Mouse (Mus musculus) embryo, embryonic 10.5 days (tissue): ENCODE data around the gene Ccpg1os.

Experiments used
- DNase-seq: peaks from one replicate; pipeline ENCODE4 v3.0.0-alpha.2; 2015; ENCODE audit warnings: low spot score

The Ccpg1os gene

DNA sequence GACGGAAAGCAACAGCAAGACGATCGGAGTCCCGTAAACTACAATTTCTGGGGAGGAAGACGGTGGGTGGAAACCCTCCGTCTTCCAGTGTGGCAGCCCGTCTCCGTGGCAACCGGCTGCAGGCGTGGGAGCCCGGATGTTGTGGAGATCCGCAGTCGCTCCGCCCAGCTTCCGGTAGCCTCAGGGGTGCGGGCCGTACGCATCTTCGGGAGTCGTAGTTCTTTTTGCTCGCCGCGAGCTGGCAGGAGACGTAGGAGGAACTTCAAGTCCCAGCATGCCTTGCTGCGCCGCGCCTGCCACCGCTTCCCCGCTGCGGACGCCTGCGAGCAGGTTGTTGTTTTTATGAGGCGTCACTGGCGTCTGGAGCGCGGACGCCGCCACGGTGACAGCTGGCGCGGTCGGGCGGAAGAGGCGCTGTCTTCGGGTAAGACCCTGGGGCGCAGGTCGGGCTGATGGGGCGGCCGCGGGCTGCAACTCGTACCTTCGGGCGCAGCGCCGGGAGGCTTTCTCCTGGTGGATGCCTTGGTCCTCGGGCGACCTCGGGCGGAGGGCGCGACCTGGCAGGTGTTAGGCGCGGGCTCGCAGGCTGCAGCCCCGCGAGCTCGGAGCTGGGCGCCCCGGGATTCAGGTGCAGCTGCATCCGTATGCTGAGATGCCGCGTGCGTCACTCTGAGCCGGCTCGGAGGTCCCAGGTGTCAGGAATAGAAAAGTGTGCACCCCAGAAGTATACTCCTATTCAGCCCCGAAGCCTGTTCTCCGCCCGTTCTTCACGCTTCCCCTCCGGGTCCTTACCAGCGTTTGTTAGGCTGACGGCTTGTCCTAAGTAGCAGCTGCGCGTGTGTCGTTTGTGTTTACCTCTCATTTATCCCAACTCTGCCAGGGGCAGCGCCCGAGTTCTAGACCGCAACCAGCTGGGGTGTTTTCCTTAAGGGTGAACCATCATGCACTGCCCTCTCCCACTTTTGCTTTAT is at the start of gene Ccpg1os, which contains the start of gene Ccpg1:
Ccpg1os (minus strand) TSS at position 133 of the 971 bp plus-strand sequence.
Ccpg1 (plus strand) TSS at position 180 of the 971 bp plus-strand sequence.
- peak; percentile 98 for DNase-seq

DNA sequence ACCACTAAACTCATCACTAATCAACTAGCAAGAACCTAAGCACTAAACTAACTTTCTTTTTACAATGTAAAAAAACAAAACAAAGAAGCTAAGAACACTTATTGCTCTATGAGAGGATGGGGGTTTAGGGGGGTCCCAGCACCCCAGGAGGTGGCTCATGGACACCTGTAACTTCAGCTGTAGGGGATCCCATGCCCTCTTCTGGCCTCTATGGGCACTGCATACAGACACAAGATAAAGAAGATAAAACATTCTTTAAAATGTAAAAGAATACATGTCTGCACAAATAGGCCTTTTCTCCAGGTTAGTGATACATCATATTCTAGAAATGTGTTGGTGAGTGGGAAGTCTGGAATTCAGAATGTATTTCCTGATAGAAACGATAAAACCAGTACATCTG is 48.2 kb upstream of the Ccpg1os start:
- DNase-seq, result no peak

DNA sequence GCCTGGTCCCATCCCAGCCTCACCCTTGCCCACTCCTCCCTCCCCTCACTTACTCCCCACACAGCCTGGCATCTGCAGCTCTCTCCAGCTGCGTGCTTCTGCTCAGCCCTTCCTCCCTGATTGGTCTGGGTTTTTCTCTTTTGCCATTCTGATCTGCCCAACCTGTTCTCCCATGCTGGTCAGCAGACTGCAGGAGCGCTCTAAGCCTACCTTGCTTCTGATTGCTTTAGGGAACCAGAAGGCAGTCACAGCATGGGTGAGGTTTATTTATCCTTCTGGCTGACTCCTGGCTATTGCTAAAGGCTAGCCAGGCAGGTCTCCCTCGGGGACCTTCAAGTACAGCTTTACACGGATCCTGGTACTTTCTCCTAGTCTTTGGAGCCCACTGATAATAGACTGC is 46.2 kb upstream of the Ccpg1os start:
- DNase-seq, result no peak

DNA sequence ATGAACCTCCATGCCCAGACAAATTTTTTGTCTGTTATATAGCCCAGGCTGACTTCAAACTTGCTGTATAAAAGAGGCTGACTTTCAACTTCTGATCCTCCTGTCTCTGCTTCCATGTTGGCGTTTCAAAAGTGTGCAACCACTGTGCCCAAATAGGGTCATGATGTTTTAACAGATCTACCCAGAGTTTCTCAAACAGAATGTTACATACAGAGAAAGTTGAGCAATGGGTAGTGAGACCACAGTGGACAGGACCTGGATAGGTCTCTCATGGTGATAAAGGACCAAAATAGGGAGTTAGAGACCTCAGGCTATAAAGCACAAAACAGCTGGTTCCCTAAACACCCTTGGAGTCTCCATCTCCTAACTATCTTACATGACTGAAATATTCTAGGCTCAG is 45.3 kb upstream of the Ccpg1os start:
- DNase-seq, result no peak

DNA sequence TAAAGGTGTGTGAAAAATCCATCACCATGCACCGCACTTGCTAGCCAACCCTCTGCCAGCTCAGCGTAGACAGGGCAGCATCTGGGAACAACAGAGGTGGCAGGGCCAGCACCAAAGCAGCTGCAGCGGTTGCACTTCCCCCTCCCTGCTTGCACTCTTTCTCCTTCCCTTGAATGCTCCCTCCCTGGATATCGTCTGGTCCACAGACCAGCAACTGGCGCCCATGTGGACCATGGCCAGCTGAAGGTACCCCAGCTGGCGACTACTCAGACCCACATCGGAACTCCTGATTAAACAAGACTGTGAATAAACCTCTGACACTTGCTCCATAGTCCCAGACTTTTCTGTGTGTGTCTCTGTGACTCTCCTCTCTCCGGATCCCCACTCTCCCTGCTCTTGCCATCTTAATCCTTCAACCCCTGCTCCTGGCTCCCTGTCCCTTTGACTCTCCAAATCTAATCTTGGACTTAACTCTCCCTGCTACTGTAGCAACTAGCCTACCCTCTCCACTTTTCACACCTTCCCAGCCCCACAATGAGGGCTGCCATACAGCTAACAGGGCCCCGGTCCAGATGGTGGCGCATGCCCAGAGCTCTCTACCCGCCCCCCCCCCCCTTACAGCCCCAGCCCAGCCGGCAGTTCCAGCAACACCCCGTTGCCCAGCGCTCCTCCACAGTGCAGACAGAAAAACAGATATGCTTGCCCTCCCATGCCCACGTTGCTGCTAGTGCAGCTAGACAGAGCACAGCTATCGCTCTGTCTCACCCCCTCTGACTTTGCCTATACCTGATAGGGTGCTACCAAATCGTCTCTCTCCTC is 40.8 kb upstream of the Ccpg1os start:
- DNase-seq, result peak; percentile 37

DNA sequence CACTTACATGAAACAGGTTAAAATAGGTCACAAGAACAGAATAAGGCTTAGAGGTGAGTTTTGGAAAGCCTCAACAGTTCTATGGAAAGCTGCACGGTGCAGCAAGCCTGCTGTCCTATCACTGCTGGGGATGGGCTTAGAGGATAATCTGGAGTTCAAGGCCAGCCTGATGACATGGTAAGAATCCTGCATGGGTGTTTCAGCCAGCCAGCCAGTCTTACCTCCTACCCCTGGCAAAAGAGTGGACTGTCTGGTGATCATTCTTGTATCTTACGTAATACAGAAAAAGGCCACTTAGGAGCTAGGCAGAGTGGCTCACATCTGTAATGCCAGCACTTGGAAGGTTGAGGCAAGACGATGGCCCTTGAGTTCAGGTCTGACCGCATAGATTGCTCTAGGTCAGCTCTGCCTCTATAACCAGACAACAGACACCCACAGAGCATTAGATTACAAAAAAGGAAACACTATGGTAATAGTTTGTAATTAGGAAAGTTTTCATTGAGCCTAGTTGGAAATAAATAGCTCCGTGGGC is 35.5 kb upstream of the Ccpg1os start:
- no peak for DNase-seq

DNA sequence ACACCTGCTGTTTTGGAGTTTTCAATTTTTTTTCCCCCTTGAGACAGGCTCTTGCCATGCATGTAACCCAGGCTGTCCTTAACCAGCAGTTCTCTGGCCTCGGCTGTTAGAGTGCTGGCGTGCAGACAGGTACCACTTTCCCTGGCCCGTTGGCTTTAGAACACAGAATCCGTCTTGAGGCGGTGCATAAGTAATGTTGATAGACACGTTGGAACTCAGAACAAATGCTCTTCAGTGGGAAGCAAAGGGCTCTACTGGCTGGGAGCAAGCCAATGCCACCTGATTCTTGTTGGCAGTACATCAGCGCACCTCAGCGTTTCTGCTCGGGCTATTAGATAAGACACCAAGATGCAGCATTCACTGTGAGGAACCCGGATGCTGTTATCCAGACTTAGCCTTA is 34.7 kb upstream of the Ccpg1os start:
- no peak for DNase-seq

DNA sequence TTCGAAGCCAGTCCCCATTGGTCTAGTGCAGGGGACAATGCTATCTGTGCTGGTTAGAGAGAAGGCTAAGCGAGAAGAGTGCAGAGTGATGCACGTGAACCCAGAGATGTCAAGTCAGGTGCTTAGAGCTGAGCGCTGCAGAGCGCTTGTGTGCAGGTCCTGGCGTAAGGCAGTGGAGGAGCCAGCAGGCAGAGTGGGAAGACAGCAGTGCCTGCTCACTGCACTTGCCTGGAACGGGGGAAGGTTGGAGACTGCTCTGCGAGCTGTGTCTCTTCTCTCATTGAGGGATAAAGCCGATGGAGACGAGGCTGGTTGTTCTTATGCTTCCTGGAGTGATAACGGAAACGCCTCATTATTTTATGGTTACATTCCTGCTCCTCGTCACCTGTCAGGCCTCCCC is 29.5 kb upstream of the Ccpg1os start:
- no peak for DNase-seq

DNA sequence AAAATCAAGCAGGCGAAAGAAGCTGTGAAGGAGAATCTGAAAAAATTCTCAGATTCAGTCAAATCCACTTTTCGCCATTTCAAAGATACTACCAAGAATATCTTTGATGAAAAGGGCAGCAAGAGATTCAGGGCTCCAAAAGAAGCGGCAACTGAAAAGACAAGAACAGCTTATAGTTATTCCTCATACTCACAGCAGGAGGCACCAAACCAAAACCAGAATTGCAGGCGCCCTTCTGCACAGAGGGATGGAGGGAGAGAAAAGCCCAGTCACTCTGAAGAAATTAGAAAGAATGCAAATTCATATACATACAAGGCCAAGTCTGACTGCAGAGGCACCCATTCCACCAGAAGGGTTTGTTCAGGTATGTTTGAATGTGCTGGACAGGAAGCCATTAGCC is 27.4 kb upstream of the Ccpg1os start:
- no peak for DNase-seq

DNA sequence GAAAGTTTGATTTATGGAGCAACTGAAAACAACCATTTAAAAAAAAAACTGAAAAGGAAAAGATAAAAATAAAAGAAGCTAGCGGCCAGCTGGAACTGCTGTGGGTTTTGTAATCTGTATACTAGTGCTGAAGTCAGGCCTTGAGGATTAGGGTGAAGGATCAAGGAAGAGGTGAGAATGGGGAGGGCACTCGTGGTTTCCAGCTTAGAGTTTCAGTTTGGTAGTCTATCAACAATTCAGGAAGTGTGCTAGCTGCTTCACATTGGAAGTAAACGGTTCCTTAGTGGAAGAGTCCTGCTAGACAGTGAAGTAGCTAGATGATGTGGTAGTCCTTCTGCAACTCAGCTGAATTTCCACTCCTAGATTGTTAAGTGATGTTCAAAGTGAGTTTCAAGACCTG is 23.2 kb upstream of the Ccpg1os start:
- DNase-seq, result no peak

DNA sequence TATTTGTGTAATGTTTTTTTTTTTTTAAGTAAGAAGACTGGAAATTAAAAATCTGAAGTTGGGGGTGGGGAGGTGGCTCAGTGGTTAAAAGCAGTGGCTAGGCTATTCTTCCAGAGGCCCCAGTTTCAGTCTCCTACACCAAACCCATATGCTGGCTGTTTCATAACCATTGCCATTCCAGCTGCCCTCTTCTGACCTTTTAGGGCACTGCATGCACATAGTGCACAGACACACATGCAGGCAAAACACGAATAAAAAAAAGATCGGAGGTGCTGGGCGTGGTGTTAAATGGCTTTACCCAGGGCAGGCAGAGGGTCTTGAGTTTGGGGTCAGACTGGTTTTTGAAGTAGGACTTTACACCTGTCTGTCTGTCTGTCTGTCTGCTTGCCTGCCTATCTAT is 21.0 kb upstream of the Ccpg1os start:
- no peak for DNase-seq

DNA sequence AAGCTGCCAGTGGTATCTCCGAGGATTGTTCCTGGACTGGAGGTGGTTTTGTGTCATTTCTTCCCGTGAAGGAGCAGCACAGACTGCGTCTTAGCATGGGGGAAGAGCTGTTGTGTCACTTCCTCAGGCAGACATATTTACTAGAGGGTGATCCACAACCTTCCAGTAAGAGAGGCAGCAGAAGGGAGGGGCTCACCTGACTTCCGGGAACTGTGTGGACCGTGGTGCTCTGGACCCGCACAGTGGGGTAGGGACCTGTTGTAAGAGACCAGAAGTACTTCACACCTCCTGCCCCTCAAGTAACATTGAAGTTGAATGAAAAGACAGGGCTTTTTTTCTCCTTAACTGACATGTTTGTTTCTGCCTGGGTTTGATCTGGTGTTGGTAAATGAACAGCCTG is 19.9 kb upstream of the Ccpg1os start:
- no peak for DNase-seq

DNA sequence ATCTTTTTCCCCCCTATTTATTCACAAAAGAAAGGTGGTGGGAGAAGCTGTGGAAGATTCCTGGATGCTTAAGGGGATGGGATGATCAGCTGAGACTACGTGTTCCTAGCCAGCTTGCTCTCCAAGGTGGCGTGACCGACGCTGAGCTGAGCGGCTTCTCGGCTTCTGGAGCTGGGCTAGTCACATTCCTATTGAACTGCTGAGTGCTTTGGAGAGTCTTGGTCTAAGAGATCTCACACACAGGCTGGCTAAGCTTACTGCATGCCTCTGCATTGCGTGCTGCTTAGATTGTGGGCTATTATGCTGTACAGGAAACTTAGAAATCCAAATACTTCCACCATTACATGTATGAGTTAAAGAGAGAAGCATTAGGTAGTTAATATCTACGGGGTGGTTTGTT is 18.9 kb upstream of the Ccpg1os start:
- no peak for DNase-seq

DNA sequence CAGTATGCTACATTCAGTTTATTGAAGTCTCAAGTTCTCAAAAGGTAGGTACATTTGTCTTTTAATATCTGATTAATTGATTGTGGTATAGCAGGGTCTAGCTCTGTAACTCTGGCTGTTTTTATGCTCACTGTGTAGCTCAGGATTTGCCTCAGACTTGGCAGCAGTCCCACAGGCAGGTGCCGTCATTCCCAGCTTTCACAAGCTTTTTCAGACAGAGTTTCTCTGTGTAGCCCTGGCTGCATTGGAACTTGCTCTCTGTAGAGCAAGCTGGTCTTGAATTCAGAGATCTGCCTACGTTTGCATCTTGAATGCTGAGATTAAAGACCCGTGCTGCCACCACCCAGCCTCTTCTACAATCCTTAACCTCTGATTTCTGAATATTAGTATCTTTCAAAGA is 17.0 kb upstream of the Ccpg1os start:
- no peak for DNase-seq

DNA sequence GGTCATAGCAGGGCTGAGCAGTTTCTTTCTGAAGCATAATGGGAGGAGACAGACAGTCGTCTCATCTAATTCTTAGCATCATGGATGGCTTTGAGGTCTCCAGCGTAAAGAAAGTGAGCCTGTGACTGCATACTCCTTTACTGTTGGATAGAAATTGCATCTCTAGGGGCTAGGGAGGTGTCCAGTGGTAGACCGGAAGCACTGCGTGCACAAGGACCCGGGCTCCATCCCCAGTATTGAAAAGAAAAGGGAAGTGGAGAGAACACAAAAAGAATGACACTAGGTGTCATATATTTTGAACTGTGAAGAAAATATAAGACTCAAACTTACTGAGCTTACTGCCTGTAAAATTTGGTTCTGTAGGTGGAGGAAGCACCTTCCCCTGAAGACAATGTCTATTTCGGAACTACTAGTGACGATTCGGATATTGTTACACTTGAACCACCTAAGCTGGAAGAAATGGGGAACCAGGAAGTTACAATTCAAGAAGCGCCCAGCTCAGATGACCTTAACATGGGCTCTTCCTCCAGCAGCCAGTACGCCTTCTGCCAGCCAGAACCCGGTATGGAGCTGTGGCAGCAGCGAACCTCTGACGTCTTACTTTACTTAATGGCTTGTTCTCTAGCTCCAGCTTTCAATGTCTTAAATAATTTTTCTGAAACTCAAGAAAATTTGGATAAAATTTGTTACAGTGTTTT is 16.3 kb upstream of the Ccpg1os start:
- no peak for DNase-seq

DNA sequence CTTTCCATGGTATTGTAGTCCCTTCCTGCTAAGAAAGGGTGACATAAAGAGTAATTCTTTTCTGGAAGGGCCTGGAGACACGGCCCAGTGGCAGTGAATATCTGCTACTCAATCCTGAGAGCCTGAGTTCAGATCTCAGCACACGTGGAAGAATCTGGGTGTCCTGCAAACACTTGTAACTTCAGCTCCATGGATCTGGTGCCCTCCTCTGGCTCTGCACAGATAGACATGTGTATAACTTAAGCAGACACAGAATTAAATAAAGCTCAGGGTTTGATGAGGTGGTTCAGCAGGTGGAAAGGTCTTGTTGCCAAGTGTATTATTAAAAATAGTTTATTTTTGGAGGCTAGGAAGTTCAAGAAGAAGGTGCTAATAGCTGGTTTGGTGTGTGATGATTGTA is 15.3 kb upstream of the Ccpg1os start:
- no peak for DNase-seq

DNA sequence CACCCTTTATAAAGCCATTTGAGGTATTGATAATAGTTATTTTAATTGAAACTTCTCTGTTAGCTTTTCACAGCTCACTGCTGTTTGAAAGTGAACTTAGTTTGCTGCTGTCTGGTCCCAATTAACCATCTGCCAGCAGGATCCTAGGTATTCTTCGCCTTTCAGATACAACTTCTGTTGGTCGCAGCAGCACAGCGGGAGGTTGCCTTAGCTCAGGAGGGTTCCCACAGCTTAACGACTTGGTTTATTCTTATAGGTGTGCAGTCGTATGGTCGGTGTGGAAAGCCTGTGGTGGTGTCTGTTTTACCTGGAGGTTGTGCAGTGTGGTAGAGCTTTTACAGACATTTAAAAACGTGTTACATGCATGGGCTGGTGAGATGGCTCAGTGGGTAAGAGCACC is 11.6 kb upstream of the Ccpg1os start:
- DNase-seq, result no peak

DNA sequence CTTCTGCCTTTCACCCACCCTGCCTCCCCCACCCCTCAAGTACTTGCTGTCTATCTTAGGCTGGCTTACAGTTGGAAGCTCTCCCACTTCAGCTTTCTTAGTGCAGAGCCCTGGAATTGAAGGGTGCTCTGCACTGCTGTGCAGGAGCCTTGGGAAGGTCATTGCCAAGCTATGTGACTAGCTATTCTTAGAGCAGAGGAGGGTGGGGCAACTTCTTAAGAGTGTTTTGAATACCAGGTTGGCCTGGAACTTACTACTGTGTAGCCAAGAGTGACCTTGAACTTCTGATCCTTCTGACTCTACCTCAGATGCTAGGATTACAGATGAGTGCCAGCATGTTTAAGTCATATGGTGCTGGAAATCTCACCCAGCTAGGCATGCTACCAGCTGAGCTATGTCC is 11.0 kb upstream of the Ccpg1os start:
- DNase-seq, result no peak

DNA sequence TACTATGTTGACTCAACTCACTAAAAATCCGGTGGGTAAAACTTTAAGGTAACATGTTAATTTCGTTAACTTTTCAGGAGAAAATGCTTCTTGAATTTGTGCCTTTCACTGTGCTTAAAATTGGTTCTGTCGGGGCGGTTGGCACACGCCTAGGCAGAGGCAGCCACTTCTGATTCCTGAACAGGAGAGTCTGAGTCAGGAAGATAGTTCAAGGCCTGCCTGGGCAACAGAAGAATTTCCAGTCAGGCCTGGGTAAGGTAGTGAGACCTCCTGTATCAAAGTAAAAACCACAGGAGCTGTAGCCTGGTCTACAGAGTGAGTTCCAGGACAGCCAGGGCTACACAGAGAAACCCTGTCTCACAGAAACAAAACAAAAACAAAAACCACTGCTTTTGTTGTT is 7.4 kb upstream of the Ccpg1os start:
- DNase-seq, result no peak

DNA sequence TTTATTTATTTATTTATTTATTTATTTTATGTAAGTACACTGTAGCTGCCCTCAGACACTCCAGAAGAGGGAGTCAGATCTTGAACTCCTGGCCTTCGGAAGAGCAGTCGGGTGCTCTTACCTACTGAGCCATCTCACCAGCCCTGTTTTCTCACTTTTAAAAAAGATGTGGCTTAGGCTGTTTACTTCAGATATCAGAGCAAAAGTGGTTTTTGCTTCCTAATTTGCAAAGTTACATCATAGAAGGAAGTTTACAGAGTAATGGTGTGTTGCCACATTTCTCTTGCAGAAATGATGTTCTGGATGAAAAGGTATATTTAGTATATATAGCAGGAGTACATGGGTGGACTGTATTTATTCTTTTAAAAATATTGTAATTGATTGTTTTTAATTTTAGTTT is 6.2 kb upstream of the Ccpg1os start:
- no peak for DNase-seq

DNA sequence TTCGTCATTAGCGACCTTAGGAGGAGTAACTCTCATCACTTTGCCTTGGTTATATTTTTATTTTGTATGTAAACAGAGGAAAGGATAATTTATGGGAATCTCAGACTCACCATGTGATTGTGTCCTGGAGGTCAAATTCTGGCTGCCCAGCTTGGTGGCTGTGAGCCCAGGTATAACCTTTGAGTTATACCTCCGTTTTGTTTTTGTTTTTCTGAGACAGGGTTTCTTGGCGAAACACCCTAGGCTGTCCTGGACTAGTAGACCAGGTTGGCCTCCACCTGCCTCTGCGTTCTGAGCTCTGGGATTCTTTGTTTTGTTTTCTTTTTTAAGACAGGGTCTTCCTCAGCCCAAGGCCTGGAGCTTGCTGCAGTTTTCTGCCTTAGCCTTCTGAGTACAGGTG is 3.5 kb upstream of the Ccpg1os start:
- DNase-seq, result no peak

DNA sequence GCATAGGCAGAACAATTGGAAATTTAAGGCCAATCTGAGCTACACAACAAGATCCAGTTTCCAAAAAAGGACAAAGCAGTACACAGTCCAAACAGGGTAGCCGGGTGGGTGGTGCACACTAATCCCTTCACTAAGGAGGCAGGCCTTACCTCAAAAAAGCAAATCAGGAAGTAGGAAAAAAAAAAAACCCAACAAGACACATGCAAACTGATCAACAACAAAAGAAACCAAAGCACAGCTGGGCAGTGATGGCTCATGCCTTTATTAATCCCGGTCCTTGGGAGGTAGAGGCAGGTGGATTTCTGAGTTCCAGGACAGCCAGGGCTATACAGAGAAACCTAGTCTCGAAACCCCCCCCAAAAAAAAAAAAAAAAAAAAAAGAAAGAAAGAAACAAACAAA is 2.5 kb upstream of the Ccpg1os start:
- no peak for DNase-seq
